Comparison of ENCODE assay signal across 10 mouse cellular contexts in the genomic region with DNA sequence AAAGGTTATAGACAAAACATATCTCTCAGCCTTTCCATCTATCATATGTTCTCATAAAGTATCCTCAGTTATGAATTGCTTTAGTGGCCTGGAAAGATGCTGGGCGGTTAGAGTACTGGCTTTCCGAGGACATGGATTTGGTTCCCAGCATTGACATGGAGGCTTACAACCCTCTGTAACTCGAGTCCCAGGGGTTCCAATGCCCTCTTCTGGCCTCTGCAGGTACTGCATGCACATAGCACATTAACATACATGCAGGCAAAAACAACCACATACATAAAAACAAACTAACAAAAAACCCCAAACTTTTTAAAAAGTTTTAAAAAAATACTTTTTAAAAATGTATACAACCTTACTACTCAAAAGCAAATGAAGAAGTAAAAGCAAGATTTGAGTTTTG. TPM values are rescaled to one million over a fixed set of nuclear protein-coding genes. Genes with fewer than 3 reads are reported as not detected.
DNase-seq lines count a peak whose midpoint lies in the region; ATAC-seq and TF ChIP-seq lines count a peak whose summit lies in the region.
"Had no signal": no experiment of that assay in that cellular context is flagged by ENCODE, and none has a peak within 500 bp of the region (broad histone marks: within the 10 kb centered on the region; RNA-seq: fewer than 3 reads in every experiment).

No protein-coding gene starts in this region.

- WGBS in kidney, adult 2 months, result 84% methylated on average over 3 of the region's 3 CpGs
- WGBS in kidney, embryonic 15.5 days, result 86% methylated on average over 3 of the region's 3 CpGs
- WGBS in liver, embryonic 14.5 days (ENCODE audit: insufficient replicate concordance), result 77% methylated on average over 3 of the region's 3 CpGs
- WGBS in forebrain, embryonic 12.5 days, result 83% methylated on average over 3 of the region's 3 CpGs

- DNase-seq in kidney, adult 2 months, result no peak
- DNase-seq in A20 (ENCODE audit: low read depth, low spot score) (peak; percentile 54), G1E (ENCODE audit: low spot score) (no peak)
- no peak for DNase-seq in liver, embryonic 14.5 days (ENCODE audit: low read depth in 3 of 3, low spot score in 3 of 3)
- DNase-seq in layer of hippocampus, adult 9-10 months (ENCODE audit: low spot score), result no peak
- no peak for DNase-seq in adrenal gland, postnatal 10 days

- H3K4me3 ChIP-seq in kidney, adult 2 months (ENCODE audit: insufficient read depth, low read depth, low read length), result no peak overlapping the region
- no peak overlapping the region for H3K4me3 ChIP-seq in kidney, embryonic 15.5 days (replicated peaks)
- no peak overlapping the region for H3K4me3 ChIP-seq in G1E (ENCODE audit: low read depth, low read length)
- no peak overlapping the region for H3K4me3 ChIP-seq in liver, embryonic 14.5 days (ENCODE audit: insufficient read depth in 1 of 2, low read depth in 2 of 2, low read length in 2 of 2)
- H3K4me3 ChIP-seq in forebrain, embryonic 12.5 days (replicated peaks), result no peak overlapping the region
- H3K4me3 ChIP-seq: embryonic facial prominence, embryonic 10.5 days; megakaryocyte, embryonic 14.5 days had no signal

- TF ChIP-seq POLR2A in kidney, adult 2 months (IDR thresholded peaks at IDR 0.05; ENCODE audit: low read depth, low read length), result no peak

- H3K9me3 ChIP-seq in kidney, embryonic 15.5 days (replicated peaks), result peaks cover 9% of the 10 kb centered on the region; the same call in 1 of the 2 replicates
- H3K9me3 ChIP-seq in G1E (replicated peaks), result no peaks in the 10 kb centered on the region
- no peaks in the 10 kb centered on the region for H3K9me3 ChIP-seq in liver, embryonic 14.5 days (ENCODE audit: control insufficient read depth, low read length)
- peaks cover 10% of the 10 kb centered on the region for H3K9me3 ChIP-seq in forebrain, embryonic 12.5 days
- H3K9me3 ChIP-seq: megakaryocyte, embryonic 14.5 days had no signal

- no peak for TF ChIP-seq EP300 in liver, embryonic 14.5 days (IDR thresholded peaks at IDR 0.05; ENCODE audit: low read depth)

- no peak overlapping the region for H3K9ac ChIP-seq in kidney, embryonic 15.5 days
- no peak overlapping the region for H3K9ac ChIP-seq in liver, embryonic 14.5 days (replicated peaks)
- no peak overlapping the region for H3K9ac ChIP-seq in forebrain, embryonic 12.5 days

- no peaks in the 10 kb centered on the region for H3K27me3 ChIP-seq in kidney, adult 2 months (replicated peaks; ENCODE audit: control insufficient read depth, insufficient read depth, low read length)
- H3K27me3 ChIP-seq in kidney, embryonic 15.5 days, result no peaks in the 10 kb centered on the region
- no peaks in the 10 kb centered on the region for H3K27me3 ChIP-seq in G1E (ENCODE audit: insufficient read depth, low read length)
- no peaks in the 10 kb centered on the region for H3K27me3 ChIP-seq in liver, embryonic 14.5 days (ENCODE audit: control insufficient read depth, insufficient read depth, low read length)
- H3K27me3 ChIP-seq in forebrain, embryonic 12.5 days, result no peaks in the 10 kb centered on the region
- H3K27me3 ChIP-seq: megakaryocyte, embryonic 14.5 days had no signal

- TF ChIP-seq CTCF in kidney, adult 2 months (conservative IDR thresholded peaks at IDR 0.05; ENCODE audit: insufficient read depth, insufficient read length, low read depth, low read length), result peak; percentile 37; the same call in 1 of the 2 replicates
- TF ChIP-seq CTCF in G1E (IDR thresholded peaks at IDR 0.05; ENCODE audit: low read depth, low read length), result peak; percentile 20; the same call in 1 of the 2 replicates
- peak; percentile 72 for TF ChIP-seq CTCF in liver, embryonic 14.5 days (IDR thresholded peaks at IDR 0.05; ENCODE audit: low read depth)

- H3K4me2 ChIP-seq in kidney, embryonic 15.5 days, result no peak overlapping the region
- no peak overlapping the region for H3K4me2 ChIP-seq in liver, embryonic 14.5 days (ENCODE audit: low read depth)
- no peak overlapping the region for H3K4me2 ChIP-seq in forebrain, embryonic 12.5 days

- no peaks in the 10 kb centered on the region for H3K4me1 ChIP-seq in kidney, adult 2 months (ENCODE audit: control insufficient read depth, insufficient read depth, low read length)
- no peaks in the 10 kb centered on the region for H3K4me1 ChIP-seq in kidney, embryonic 15.5 days
- H3K4me1 ChIP-seq in G1E (ENCODE audit: insufficient read depth, low read depth, low read length), result peaks cover 2% of the 10 kb centered on the region; the same call in 1 of the 2 replicates
- H3K4me1 ChIP-seq in liver, embryonic 14.5 days (replicated peaks; ENCODE audit: control insufficient read depth in 2 of 2, insufficient read depth in 2 of 2, low read length in 1 of 2), result no peaks in the 10 kb centered on the region
- no peaks in the 10 kb centered on the region for H3K4me1 ChIP-seq in forebrain, embryonic 12.5 days
- H3K4me1 ChIP-seq: embryonic facial prominence, embryonic 10.5 days had no signal

- no peak for ATAC-seq in kidney, embryonic 15.5 days (replicated peaks; ENCODE audit: low FRiP score)
- ATAC-seq in G1E (ENCODE audit: extremely low read depth, insufficient number of reproducible peaks, low FRiP score, poor library complexity, severe bottlenecking), result no peak
- no peak for ATAC-seq in liver, embryonic 14.5 days (ENCODE audit: insufficient read depth)
- no peak for ATAC-seq in forebrain, embryonic 12.5 days (ENCODE audit: low FRiP score)

- no peak overlapping the region for H3K27ac ChIP-seq in kidney, adult 2 months (ENCODE audit: insufficient read depth, low read depth, low read length)
- no peak overlapping the region for H3K27ac ChIP-seq in kidney, embryonic 15.5 days
- H3K27ac ChIP-seq in liver, embryonic 14.5 days, result no peak overlapping the region
- no peak overlapping the region for H3K27ac ChIP-seq in forebrain, embryonic 12.5 days
- H3K27ac ChIP-seq: embryonic facial prominence, embryonic 10.5 days had no signal

- 0 out of 2 replicates have a peak, but pooled peaks cover 1% of the 10 kb centered on the region for H3K36me3 ChIP-seq in kidney, adult 2 months (ENCODE audit: control insufficient read depth, insufficient read depth, low read length)
- H3K36me3 ChIP-seq in kidney, embryonic 15.5 days, result peaks cover 30% of the 10 kb centered on the region
- peaks cover 65% of the 10 kb centered on the region for H3K36me3 ChIP-seq in G1E (replicated peaks)
- peaks cover 20% of the 10 kb centered on the region for H3K36me3 ChIP-seq in liver, embryonic 14.5 days (replicated peaks; ENCODE audit: control insufficient read depth, insufficient read depth, low read depth)
- peaks cover 25% of the 10 kb centered on the region for H3K36me3 ChIP-seq in forebrain, embryonic 12.5 days (replicated peaks)

RNA-seq across cellular contexts. Expression of a gene that starts 28.5 kb away (rescaled TPM):
- polyA plus RNA-seq in kidney, adult 2 months (2012; rRNA removed), result 2.9 and 3.1 TPM in 2 replicates
- 15.3 and 15.9 TPM in 2 replicates for polyA plus RNA-seq in kidney, embryonic 15.5 days (2015; fragmentation: Nextera tagmentation; extraction: Ambion mirVana)
- total RNA-seq in G1E (2014; fragmentation: Nextera tagmentation) (2.0 and 3.1 TPM in 2 replicates), G1E (2017) (4.1 and 4.5 TPM in 2 replicates)
- polyA plus RNA-seq in G1E (2012), result 0.03 and 0.05 TPM in 2 replicates
- 1.8 and 2.3 TPM in 2 replicates for polyA plus RNA-seq in liver, embryonic 14.5 days (2012; rRNA removed)
- polyA plus RNA-seq in liver, embryonic 14.5 days (2014; fragmentation: Nextera tagmentation; extraction: Ambion mirVana), result 3.2 and 4.1 TPM in 2 replicates
- 11.8 and 14.2 TPM in 2 replicates for polyA plus RNA-seq in forebrain, embryonic 12.5 days (2016; fragmentation: Nextera tagmentation; extraction: Ambion mirVana)
- 10 to 100 TPM in 1 of 2 experiments, 1 to 10 TPM in 1; 8.3 to 11.5 TPM for total RNA-seq in adrenal gland, postnatal 10 days (2021)

RNA-seq across cellular contexts. Expression of a gene that starts 59.5 kb away (rescaled TPM):
- polyA plus RNA-seq in kidney, adult 2 months (2012; rRNA removed), result 6.8 and 8.3 TPM in 2 replicates
- 16.2 and 19.5 TPM in 2 replicates for polyA plus RNA-seq in kidney, embryonic 15.5 days (2015; fragmentation: Nextera tagmentation; extraction: Ambion mirVana)
- 390 and 393 TPM in 2 replicates for total RNA-seq in G1E (2014; fragmentation: Nextera tagmentation)
- 57.4 and 64.9 TPM in 2 replicates for total RNA-seq in G1E (2017)
- polyA plus RNA-seq in G1E (2012), result 10.1 and 11.6 TPM in 2 replicates
- 11.6 and 15.4 TPM in 2 replicates for polyA plus RNA-seq in liver, embryonic 14.5 days (2012; rRNA removed)
- 22.1 and 30.2 TPM in 2 replicates for polyA plus RNA-seq in liver, embryonic 14.5 days (2014; fragmentation: Nextera tagmentation; extraction: Ambion mirVana)
- polyA plus RNA-seq in forebrain, embryonic 12.5 days (2016; fragmentation: Nextera tagmentation; extraction: Ambion mirVana), result 30.4 and 31.4 TPM in 2 replicates
- total RNA-seq in adrenal gland, postnatal 10 days (2021), result 10 to 100 TPM; 20.6 to 26.1 TPM

Comparison
In these comparisons a context has a peak if more than half of its experiments do, and no peak if none do; other contexts are left out.
1. CTCF ChIP-seq: peak in every context shown above with its lines; median percentile 72 in liver, embryonic 14.5 days; 37 in kidney, adult 2 months; 20 in G1E.